Mouse (Mus musculus) colon, adult 2 months (tissue): ENCODE measurements around the gene Chpf. TPM values are rescaled to one million over a fixed set of nuclear protein-coding genes. Genes with fewer than 3 reads are reported as not detected.

ENCODE experiments used
- polyA plus RNA-seq: library from polyadenylated mRNA; depleted of rRNA; stranded (reverse); fragments of >200 nt; gene quantifications from 2 replicates; pipeline ENCODE4 v1.2.3, GENCODE M21; 2012; rRNA removed

Gene Chpf
- polyA plus RNA-seq: 101 and 104 TPM in 2 replicates

GRCm38 (mm10) chr1:75478916-75479634, at the start of gene Chpf, which contains the start of gene Tmem198:
Chpf (minus strand) TSS chr1:75479307.
Tmem198 (plus strand) TSS chr1:75479532.

GRCm38 (mm10) chr1:75521321-75522031, 42.4 kb upstream of the Chpf start, which contains the start of gene Stk11ip:
Stk11ip (plus strand) TSS chr1:75521529.

GRCm38 (mm10) chr1:75507006-75507405, 27.9 kb upstream of the Chpf start, which contains the start of gene Inha:
Inha (plus strand) TSS chr1:75507077.

GRCm38 (mm10) chr1:75505956-75506831, 27.1 kb upstream of the Chpf start, which contains the start of gene Obsl1:
Obsl1 (minus strand) TSS chr1:75506452.

GRCm38 (mm10) chr1:75450314-75451005, 28.6 kb downstream of the Chpf start, which contains the start of gene Asic4:
Asic4 (plus strand) TSS chr1:75450436.

GRCm38 (mm10) chr1:75435475-75436328, 43.4 kb downstream of the Chpf start, which contains the start of gene Gmppa:
Gmppa (plus strand) TSS chr1:75435930.

Other genes with a start within 250 kb of the Chpf start
- not detected in 2 replicates for gene A630095N17Rik, start 247.2 kb downstream of the Chpf start, polyA plus RNA-seq
- gene Dnajb2, start 242.9 kb downstream of the Chpf start, polyA plus RNA-seq: 32.2 and 35.1 TPM in 2 replicates
- 12.7 and 13.4 TPM in 2 replicates for gene Ptprn, start 214.8 kb downstream of the Chpf start, polyA plus RNA-seq
- 12.2 and 18.9 TPM in 2 replicates for gene Resp18, start 200.9 kb downstream of the Chpf start, polyA plus RNA-seq
- 187 and 208 TPM in 2 replicates for gene Dnpep, start 161.3 kb downstream of the Chpf start, polyA plus RNA-seq
- gene Des, start 119.0 kb downstream of the Chpf start, polyA plus RNA-seq: 766 and 827 TPM in 2 replicates
- 67.2 and 72.8 TPM in 2 replicates for gene Speg, start 104.0 kb downstream of the Chpf start, polyA plus RNA-seq
- 167 and 216 TPM in 2 replicates for gene Gmppa, start 43.4 kb downstream of the Chpf start, polyA plus RNA-seq
- 0.26 and 0.29 TPM in 2 replicates for gene Asic4, start 28.9 kb downstream of the Chpf start, polyA plus RNA-seq
- 4.9 and 6.0 TPM in 2 replicates for gene Tmem198, start 225 bp upstream of the Chpf start, polyA plus RNA-seq
- 13.4 and 13.8 TPM in 2 replicates for gene Obsl1, start 27.1 kb upstream of the Chpf start, polyA plus RNA-seq
- gene Inha, start 27.8 kb upstream of the Chpf start, polyA plus RNA-seq: 7.9 and 8.0 TPM in 2 replicates
- 36.4 and 44.6 TPM in 2 replicates for gene Stk11ip, start 42.2 kb upstream of the Chpf start, polyA plus RNA-seq
- gene Slc4a3, start 67.0 kb upstream of the Chpf start, polyA plus RNA-seq: 11.4 and 11.6 TPM in 2 replicates